Comparison of ENCODE assay signal across 20 mouse cellular contexts in genomic region chr3:136702861-136703260, GRCm38 (mm10). TPM values are rescaled to one million over a fixed set of nuclear protein-coding genes. Genes with fewer than 3 reads are reported as not detected.
A peak's percentile ranks its signal among the peaks of the same experiment; 100 is the strongest.
DNase-seq lines count a peak whose midpoint lies in the region; ATAC-seq and TF ChIP-seq lines count a peak whose summit lies in the region.
"Had no signal": no experiment of that assay in that cellular context is flagged by ENCODE, and none has a peak within 500 bp of the region (broad histone marks: within the 10 kb centered on the region; RNA-seq: fewer than 3 reads in every experiment).

No protein-coding gene starts in this region.

- intact Hi-C loops in gastrocnemius, adult 2 months (cut with DNase I): no loop called here

- no peak for TF ChIP-seq EP300 in liver, postnatal 0 days (IDR thresholded peaks at IDR 0.05; ENCODE audit: low read depth)

- H3K9ac ChIP-seq in forebrain, embryonic 11.5 days (ENCODE audit: low read length): no peak overlapping the region
- H3K9ac ChIP-seq in liver, postnatal 0 days (replicated peaks): no peak overlapping the region
- H3K9ac ChIP-seq: embryonic facial prominence, embryonic 13.5 days; forebrain, embryonic 13.5 days; forebrain, postnatal 0 days; heart, embryonic 12.5 days; hindbrain, embryonic 14.5 days; intestine, embryonic 15.5 days had no signal

- H3K4me3 ChIP-seq in gastrocnemius, adult 2 months: no peak overlapping the region
- no peak overlapping the region for H3K4me3 ChIP-seq in forebrain, embryonic 11.5 days (ENCODE audit: low read depth, low read length)
- H3K4me3 ChIP-seq in liver, postnatal 0 days (ENCODE audit: low read depth, low read length): no peak overlapping the region
- H3K4me3 ChIP-seq: embryonic facial prominence, embryonic 13.5 days; forebrain, embryonic 13.5 days; heart, embryonic 12.5 days; hindbrain, embryonic 10.5 days; intestine, embryonic 15.5 days had no signal

- no peaks in the 10 kb centered on the region; the same call in 1 of the 2 replicates for H3K36me3 ChIP-seq in splenic B cell, adult 2 months (ENCODE audit: control insufficient read depth, insufficient read depth, low read length, poor library complexity, severe bottlenecking)
- no peaks in the 10 kb centered on the region for H3K36me3 ChIP-seq in forebrain, embryonic 11.5 days (ENCODE audit: control insufficient read depth, insufficient read depth, low read length)
- H3K36me3 ChIP-seq in liver, postnatal 0 days (replicated peaks; ENCODE audit: insufficient read depth, low read length): no peaks in the 10 kb centered on the region
- H3K36me3 ChIP-seq: embryonic facial prominence, embryonic 13.5 days; heart, embryonic 12.5 days; hindbrain, embryonic 10.5 days; intestine, embryonic 15.5 days had no signal

- DNase-seq in gastrocnemius, adult 2 months: no peak
- no peak for DNase-seq in gastrocnemius, postnatal 4 days (ENCODE audit: low spot score in 2 of 2)
- peak; percentile 42 for DNase-seq in 416B (ENCODE audit: low read depth)
- DNase-seq in splenic B cell, adult 2 months (ENCODE audit: low read depth, low spot score): peak; percentile 45
- DNase-seq in forebrain, embryonic 11.5 days (ENCODE audit: low spot score): no peak
- no peak for DNase-seq in liver, postnatal 0 days
- DNase-seq: adrenal gland, postnatal 10 days; cerebellum, adult 11-12 months; cerebellum, adult 9-10 months; cerebellum, postnatal 25 days; forebrain, postnatal 0 days; gastrocnemius, postnatal 25 days had no signal

- H3K9me3 ChIP-seq in forebrain, embryonic 11.5 days (ENCODE audit: control insufficient read depth, low read length): no peaks in the 10 kb centered on the region
- H3K9me3 ChIP-seq in liver, postnatal 0 days (ENCODE audit: low read length): no peaks in the 10 kb centered on the region
- H3K9me3 ChIP-seq: embryonic facial prominence, embryonic 13.5 days; forebrain, embryonic 13.5 days; heart, embryonic 12.5 days; hindbrain, embryonic 10.5 days; intestine, embryonic 15.5 days had no signal

- no peak overlapping the region for H3K4me2 ChIP-seq in forebrain, embryonic 11.5 days (ENCODE audit: low read depth, low read length, severe bottlenecking)
- no peak overlapping the region for H3K4me2 ChIP-seq in liver, postnatal 0 days (ENCODE audit: low read depth, low read length)
- H3K4me2 ChIP-seq: embryonic facial prominence, embryonic 13.5 days; forebrain, embryonic 13.5 days; heart, embryonic 12.5 days; hindbrain, embryonic 14.5 days; intestine, embryonic 15.5 days had no signal

- WGBS in forebrain, embryonic 11.5 days: 91% methylated on average over 2 of the region's 2 CpGs
- WGBS in liver, postnatal 0 days (ENCODE audit: insufficient replicate concordance): 78% methylated on average over 2 of the region's 2 CpGs

- no peaks in the 10 kb centered on the region; the same call in 1 of the 2 replicates for H3K4me1 ChIP-seq in forebrain, embryonic 11.5 days (replicated peaks; ENCODE audit: control insufficient read depth, insufficient read depth, low read length)
- peaks cover 31% of the 10 kb centered on the region for H3K4me1 ChIP-seq in liver, postnatal 0 days (ENCODE audit: insufficient read depth)

- no peaks in the 10 kb centered on the region for H3K27me3 ChIP-seq in splenic B cell, adult 2 months (ENCODE audit: control insufficient read depth, insufficient read depth, low read length, poor library complexity, severe bottlenecking)
- H3K27me3 ChIP-seq in forebrain, embryonic 11.5 days (ENCODE audit: control insufficient read depth, insufficient read depth, low read length): no peaks in the 10 kb centered on the region
- H3K27me3 ChIP-seq in liver, postnatal 0 days (ENCODE audit: insufficient read depth, low read length): no peaks in the 10 kb centered on the region
- H3K27me3 ChIP-seq: CH12.LX; embryonic facial prominence, embryonic 13.5 days; forebrain, embryonic 13.5 days; heart, embryonic 12.5 days; intestine, embryonic 15.5 days had no signal

- H3K27ac ChIP-seq in gastrocnemius, adult 2 months: peak overlapping the region; percentile 76
- H3K27ac ChIP-seq in forebrain, embryonic 11.5 days (ENCODE audit: low read depth, low read length): no peak overlapping the region
- H3K27ac ChIP-seq in liver, postnatal 0 days (ENCODE audit: low read depth): no peak overlapping the region
- H3K27ac ChIP-seq: embryonic facial prominence, embryonic 13.5 days; forebrain, embryonic 13.5 days; hindbrain, embryonic 10.5 days; hindbrain, embryonic 14.5 days; intestine, embryonic 15.5 days had no signal

- no peak for TF ChIP-seq CTCF in gastrocnemius, adult 2 months (IDR thresholded peaks at IDR 0.05)
- no peak for TF ChIP-seq CTCF in liver, postnatal 0 days (IDR thresholded peaks at IDR 0.05; ENCODE audit: low read depth)

- peak; percentile 34; the same call in 1 of the 2 replicates for ATAC-seq in common myeloid progenitor, adult 5-6 weeks (replicated peaks; ENCODE audit: low read depth, poor library complexity, severe bottlenecking)
- ATAC-seq in forebrain, embryonic 11.5 days (replicated peaks; ENCODE audit: low FRiP score): no peak
- no peak for ATAC-seq in liver, postnatal 0 days
- ATAC-seq: forebrain, embryonic 13.5 days; forebrain, postnatal 0 days; intestine, embryonic 15.5 days had no signal

RNA-seq across cellular contexts. Expression of gene Ppp3ca, which starts 32.9 kb away (rescaled TPM):
- 100 to 1,000 TPM; 152 to 154 TPM for total RNA-seq in gastrocnemius, adult 2 months (2021)
- 100 to 1,000 TPM; 114 to 125 TPM for total RNA-seq in gastrocnemius, postnatal 4 days (2021)
- total RNA-seq in common myeloid progenitor, adult 5-6 weeks (2017): 35.6 and 45.0 TPM in 2 replicates
- polyA plus RNA-seq in forebrain, embryonic 11.5 days (2014; fragmentation: Nextera tagmentation; extraction: Ambion mirVana): 57.8 and 59.0 TPM in 2 replicates
- polyA plus RNA-seq in liver, postnatal 0 days (2015; fragmentation: Nextera tagmentation; extraction: Ambion mirVana): 21.6 and 23.7 TPM in 2 replicates

Comparison
In these comparisons a context has a peak if more than half of its experiments do, and no peak if none do; other contexts are left out.
1. DNase-seq: peak in 416B (single experiment) and splenic B cell, adult 2 months (single experiment); none in gastrocnemius, adult 2 months (single experiment), gastrocnemius, postnatal 4 days (0 of 2), forebrain, embryonic 11.5 days (single experiment) and liver, postnatal 0 days (single experiment).